Mouse (Mus musculus) limb, embryonic 13.5 days (tissue): ENCODE measurements around the gene Rab6b. TPM values are rescaled to one million over a fixed set of nuclear protein-coding genes. Genes with fewer than 3 reads are reported as not detected.
"Not testable (repeated sequence)": the region's sequence is repeated elsewhere in the genome, so short reads cannot be mapped to it uniquely, and the experiment has no call there.

ENCODE experiments used
- ATAC-seq: fragments of 200-750 bp; cut with Nextera tagmentation; 2 replicates; pipeline ENCODE4 v1.8.0; 2017; ENCODE audit warnings: low read depth, moderate number of reproducible peaks, moderate TSS enrichment; ENCODE audit not compliant: low FRiP score
- H3K27ac ChIP-seq: fragments of 300-500 bp; sonication (generic); 2 replicates; pipeline ENCODE4 v1.5.1; 2015; ENCODE audit warnings: inconsistent platforms, mild to moderate bottlenecking, moderate library complexity
- H3K27me3 ChIP-seq: fragments of 300-500 bp; sonication (generic); 2 replicates; pipeline ENCODE4 v1.6.1; 2015; ENCODE audit warnings: mild to moderate bottlenecking, inconsistent platforms
- H3K36me3 ChIP-seq: fragments of 300-500 bp; sonication (generic); 2 replicates; pipeline ENCODE4 v1.6.1; 2015; ENCODE audit warnings: inconsistent platforms, mild to moderate bottlenecking, moderate library complexity
- H3K4me1 ChIP-seq: fragments of 300-500 bp; sonication (generic); 2 replicates; pipeline ENCODE4 v1.6.1; 2015; ENCODE audit warnings: inconsistent platforms
- H3K4me2 ChIP-seq: fragments of 300-500 bp; sonication (generic); replicated peaks from 2 replicates; pipeline ENCODE4 v1.6.1; 2015; ENCODE audit warnings: inconsistent platforms, mild to moderate bottlenecking, moderate library complexity
- H3K4me3 ChIP-seq: fragments of 300-500 bp; sonication (generic); 2 replicates; pipeline ENCODE4 v1.5.1; 2015; ENCODE audit warnings: moderate library complexity, mild to moderate bottlenecking, inconsistent platforms
- H3K9ac ChIP-seq: fragments of 300-500 bp; sonication (generic); 2 replicates; pipeline ENCODE4 v1.6.1; 2015; ENCODE audit warnings: mild to moderate bottlenecking, inconsistent platforms
- H3K9me3 ChIP-seq: fragments of 300-500 bp; sonication (generic); 2 replicates; pipeline ENCODE4 v1.6.1; 2016; ENCODE audit warnings: inconsistent platforms
- WGBS: fragments of 180-500 bp; shearing (Covaris S2); methylation state at CpG from one replicate; pipeline ENCODE4 v1.1.7; 2015; 5-methylcytosine and 5-hydroxymethylcytosine counted together
- polyA plus RNA-seq: library from polyadenylated mRNA; unstranded; fragments of >200 nt; fragmentation: Nextera tagmentation; extraction: Ambion mirVana; gene quantifications from 2 replicates; pipeline ENCODE4 v1.2.1, GENCODE M21; 2015

The Rab6b gene
- polyA plus RNA-seq, 1 experiment from 2014 or later = 6.1 TPM

- no peak for ATAC-seq
- no peak overlapping the region for H3K4me3 ChIP-seq
- H3K36me3 ChIP-seq = no peaks in the 10 kb centered on the region
- H3K9me3 ChIP-seq = 0 out of 2 replicates have a peak, but pooled peaks cover 4% of the 10 kb centered on the region
- H3K4me2 ChIP-seq = no peak overlapping the region
- H3K9ac ChIP-seq = no peak overlapping the region
- WGBS = 80% methylated on average over 12 of the region's 12 CpGs
- H3K27ac ChIP-seq = no peak overlapping the region
- no peaks in the 10 kb centered on the region for H3K27me3 ChIP-seq
- peaks cover 8% of the 10 kb centered on the region for H3K4me1 ChIP-seq
Measured at GRCm38 (mm10) chr9:103149074-103149799, 37.6 kb downstream of the Rab6b start.

GRCm38 (mm10) chr9:103153286-103153685 is 41.7 kb downstream of the Rab6b start:
- no peaks in the 10 kb centered on the region for H3K36me3 ChIP-seq
- H3K4me2 ChIP-seq = no peak overlapping the region
- WGBS = 79% methylated on average over 5 of the region's 5 CpGs
- H3K9ac ChIP-seq = no peak overlapping the region
- H3K27ac ChIP-seq = no peak overlapping the region
- H3K27me3 ChIP-seq = no peaks in the 10 kb centered on the region
- no peak for ATAC-seq
- H3K9me3 ChIP-seq = 0 out of 2 replicates have a peak, but pooled peaks cover 4% of the 10 kb centered on the region
- H3K4me3 ChIP-seq = no peak overlapping the region
- no peaks in the 10 kb centered on the region for H3K4me1 ChIP-seq

GRCm38 (mm10) chr9:103154568-103154967 is 43.0 kb downstream of the Rab6b start:
- H3K9ac ChIP-seq = no peak overlapping the region
- H3K36me3 ChIP-seq = no peaks in the 10 kb centered on the region
- 0 out of 2 replicates have a peak, but pooled peaks cover 4% of the 10 kb centered on the region for H3K9me3 ChIP-seq
- no peak for ATAC-seq
- no peak overlapping the region for H3K4me3 ChIP-seq
- H3K4me1 ChIP-seq = no peaks in the 10 kb centered on the region
- H3K27ac ChIP-seq = no peak overlapping the region
- H3K4me2 ChIP-seq = no peak overlapping the region
- H3K27me3 ChIP-seq = no peaks in the 10 kb centered on the region
- 88% methylated on average over 2 of the region's 2 CpGs for WGBS

- ATAC-seq = not testable (repeated sequence)
Measured at GRCm38 (mm10) chr9:103155158-103155557, 43.6 kb downstream of the Rab6b start.

GRCm38 (mm10) chr9:103163806-103164205 is 52.2 kb downstream of the Rab6b start:
- no peak overlapping the region for H3K9ac ChIP-seq
- no peak for ATAC-seq
- H3K27ac ChIP-seq = no peak overlapping the region
- no peaks in the 10 kb centered on the region for H3K27me3 ChIP-seq
- no peak overlapping the region for H3K4me3 ChIP-seq
- 78% methylated on average over 15 of the region's 15 CpGs for WGBS
- H3K4me1 ChIP-seq = peaks cover 10% of the 10 kb centered on the region; the same call in 1 of the 2 replicates
- H3K4me2 ChIP-seq = no peak overlapping the region
- H3K36me3 ChIP-seq = no peaks in the 10 kb centered on the region
- H3K9me3 ChIP-seq = no peaks in the 10 kb centered on the region

More at GRCm38 (mm10) chr9:103155158-103155557, 43.6 kb downstream of the Rab6b start:
- 88% methylated on average over 7 of the region's 7 CpGs for WGBS
- H3K4me3 ChIP-seq, H3K27me3 ChIP-seq, H3K36me3 ChIP-seq, H3K9ac ChIP-seq, H3K27ac ChIP-seq, H3K9me3 ChIP-seq, H3K4me2 ChIP-seq, H3K4me1 ChIP-seq: not testable (repeated sequence)

GRCm38 (mm10) chr9:103168046-103168445 is 56.5 kb downstream of the Rab6b start:
- WGBS = 80% methylated on average over 6 of the region's 6 CpGs

GRCm38 (mm10) chr9:103168771-103169170 is 57.2 kb downstream of the Rab6b start:
- ATAC-seq = no peak
- H3K4me2 ChIP-seq = no peak overlapping the region
- no peak overlapping the region for H3K9ac ChIP-seq
- H3K27ac ChIP-seq = no peak overlapping the region
- no peaks in the 10 kb centered on the region for H3K36me3 ChIP-seq
- H3K27me3 ChIP-seq = no peaks in the 10 kb centered on the region
- no peaks in the 10 kb centered on the region for H3K4me1 ChIP-seq
- no peak overlapping the region for H3K4me3 ChIP-seq
- WGBS = 38% methylated on average over 7 of the region's 7 CpGs
- no peaks in the 10 kb centered on the region for H3K9me3 ChIP-seq

More at GRCm38 (mm10) chr9:103168046-103168445, 56.5 kb downstream of the Rab6b start:
- no peak overlapping the region for H3K9ac ChIP-seq
- no peaks in the 10 kb centered on the region for H3K9me3 ChIP-seq
- peaks cover 7% of the 10 kb centered on the region; the same call in 1 of the 2 replicates for H3K4me1 ChIP-seq
- H3K36me3 ChIP-seq = no peaks in the 10 kb centered on the region
- H3K4me2 ChIP-seq = no peak overlapping the region
- no peak overlapping the region for H3K4me3 ChIP-seq
- ATAC-seq = no peak
- H3K27me3 ChIP-seq = no peaks in the 10 kb centered on the region
- H3K27ac ChIP-seq = no peak overlapping the region

GRCm38 (mm10) chr9:103174771-103175519 is 63.4 kb downstream of the Rab6b start:
- Histone ChIP-seq H3K4me1 (peaks cover under 1% of the 10 kb centered on the region; the same call in 1 of the 2 replicates), H3K9me3 (no peaks in the 10 kb centered on the region), H3K27ac (no peak overlapping the region), H3K36me3 (no peaks in the 10 kb centered on the region), H3K4me3 (no peak overlapping the region), H3K9ac (no peak overlapping the region), H3K4me2 (no peak overlapping the region), H3K27me3 (no peaks in the 10 kb centered on the region)
- no peak for ATAC-seq
- 59% methylated on average over 6 of the region's 6 CpGs for WGBS

- Histone ChIP-seq H3K9me3 (no peaks in the 10 kb centered on the region), H3K4me2 (no peak overlapping the region), H3K36me3 (no peaks in the 10 kb centered on the region), H3K9ac (no peak overlapping the region), H3K4me3 (no peak overlapping the region), H3K27me3 (no peaks in the 10 kb centered on the region), H3K4me1 (peaks cover 8% of the 10 kb centered on the region), H3K27ac (no peak overlapping the region)
- 95% methylated on average over 7 of the region's 7 CpGs for WGBS
- ATAC-seq = no peak
Measured at GRCm38 (mm10) chr9:103175692-103176091, 64.1 kb downstream of the Rab6b start.

GRCm38 (mm10) chr9:103180303-103180702 is 68.7 kb downstream of the Rab6b start:
- Histone ChIP-seq H3K4me2 (peak overlapping the region; percentile 72), H3K9ac (peak overlapping the region; percentile 70), H3K4me1 (peaks cover 12% of the 10 kb centered on the region), H3K36me3 (no peaks in the 10 kb centered on the region), H3K4me3 (peak overlapping the region; percentile 51), H3K27me3 (no peaks in the 10 kb centered on the region), H3K9me3 (no peaks in the 10 kb centered on the region), H3K27ac (0 out of 2 replicates have a peak overlapping the region, but pooled peaks have one; percentile 52)
- WGBS = 72% methylated on average over 3 of the region's 3 CpGs
- no peak for ATAC-seq

- Histone ChIP-seq H3K27ac (peak overlapping the region; percentile 52; the same call in 1 of the 2 replicates), H3K4me3 (peak overlapping the region; percentile 51), H3K27me3 (no peaks in the 10 kb centered on the region), H3K4me1 (peaks cover 12% of the 10 kb centered on the region), H3K4me2 (peak overlapping the region; percentile 72), H3K9me3 (no peaks in the 10 kb centered on the region), H3K9ac (peak overlapping the region; percentile 70), H3K36me3 (no peaks in the 10 kb centered on the region)
- ATAC-seq = peak; percentile 95
- 2% methylated on average over 20 of the region's 20 CpGs for WGBS
Measured at GRCm38 (mm10) chr9:103180807-103181565, 69.4 kb downstream of the Rab6b start.

- Histone ChIP-seq H3K36me3 (no peaks in the 10 kb centered on the region), H3K27ac (no peak overlapping the region), H3K4me1 (peaks cover 12% of the 10 kb centered on the region), H3K27me3 (no peaks in the 10 kb centered on the region), H3K9ac (no peak overlapping the region), H3K9me3 (no peaks in the 10 kb centered on the region), H3K4me3 (no peak overlapping the region), H3K4me2 (no peak overlapping the region)
- ATAC-seq = no peak
- 88% methylated on average over 8 of the region's 8 CpGs for WGBS
Measured at GRCm38 (mm10) chr9:103181886-103182285, 70.3 kb downstream of the Rab6b start.
